In the genomic region with DNA sequence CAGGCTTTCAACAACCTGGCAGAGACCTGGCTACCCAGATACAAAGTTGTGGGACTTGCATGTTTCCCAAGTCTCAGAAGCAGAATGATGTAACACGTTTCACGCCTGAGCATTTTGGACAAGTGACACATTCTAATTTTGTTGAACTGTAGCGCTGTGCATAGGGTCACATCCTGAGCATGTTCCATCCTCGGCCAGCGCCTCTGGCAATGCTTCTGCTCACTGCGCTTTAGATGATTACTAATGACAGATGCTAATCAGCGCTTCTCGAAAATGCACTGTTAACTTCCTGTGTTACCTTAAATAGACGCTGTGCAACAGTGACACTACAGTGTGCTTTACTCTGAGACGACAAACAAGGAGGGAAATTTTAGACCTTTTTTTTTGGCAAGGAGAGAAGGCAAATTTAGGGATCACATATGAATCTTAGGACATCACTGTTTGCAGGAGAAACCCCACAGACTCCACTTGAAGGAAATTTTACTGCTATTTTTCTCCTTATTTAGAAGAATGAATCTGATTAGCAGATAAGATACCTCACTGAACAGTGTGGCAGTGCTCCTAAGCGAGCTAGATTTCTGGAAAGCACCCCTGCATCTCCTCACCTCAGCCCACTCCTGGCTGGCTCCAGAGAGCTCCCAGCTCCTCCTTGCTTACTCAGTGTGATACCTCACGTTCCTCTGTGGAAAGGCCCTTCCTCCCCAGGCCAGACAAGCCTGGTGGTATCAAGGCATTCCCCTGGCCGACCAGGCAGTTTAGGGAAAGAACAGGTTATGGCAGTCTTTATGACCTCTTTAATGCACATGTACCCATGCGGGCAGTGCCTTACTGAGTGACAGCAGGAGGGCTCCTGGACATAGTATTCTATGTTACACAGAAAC, we compare ENCODE assay signal across 15 mouse cellular contexts. TPM values are rescaled to one million over a fixed set of nuclear protein-coding genes. Genes with fewer than 3 reads are reported as not detected.
A peak's percentile ranks its signal among the peaks of the same experiment; 100 is the strongest.
DNase-seq lines count a peak whose midpoint lies in the region; ATAC-seq and TF ChIP-seq lines count a peak whose summit lies in the region.
"Had no signal": no experiment of that assay in that cellular context is flagged by ENCODE, and none has a peak within 500 bp of the region (broad histone marks: within the 10 kb centered on the region; RNA-seq: fewer than 3 reads in every experiment).

No protein-coding gene starts in this region.

- no peak for TF ChIP-seq CTCF in liver, postnatal 0 days (IDR thresholded peaks at IDR 0.05; ENCODE audit: low read depth)

- WGBS in liver, postnatal 0 days (ENCODE audit: insufficient replicate concordance), result 47% methylated on average over 14 of the region's 14 CpGs

- no peak overlapping the region for H3K9ac ChIP-seq in liver, postnatal 0 days (replicated peaks)

- no peaks in the 10 kb centered on the region for H3K9me3 ChIP-seq in liver, postnatal 0 days (ENCODE audit: low read length)

- no peak overlapping the region for H3K4me3 ChIP-seq in liver, postnatal 0 days (ENCODE audit: low read depth, low read length)

- no peaks in the 10 kb centered on the region for H3K4me1 ChIP-seq in liver, postnatal 0 days (ENCODE audit: insufficient read depth)

- TF ChIP-seq EP300 in liver, postnatal 0 days (IDR thresholded peaks at IDR 0.05; ENCODE audit: low read depth), result no peak

- H3K4me2 ChIP-seq in liver, postnatal 0 days (ENCODE audit: low read depth, low read length), result no peak overlapping the region
- H3K4me2 ChIP-seq: liver, embryonic 11.5 days; midbrain, embryonic 11.5 days had no signal

- DNase-seq in cerebellum, adult 18-20 months, result peak; percentile 7 to 9
- no peak for DNase-seq in cerebellum, postnatal 4 days (ENCODE audit: low spot score in 2 of 2)
- peak; percentile 31 for DNase-seq in retina, postnatal 1 day
- DNase-seq in retina, embryonic 14.5 days (ENCODE audit: low spot score), result no peak
- peak; percentile 32 to 69 for DNase-seq in left cerebral cortex, adult 9 months (ENCODE audit: low spot score in 2 of 2)
- peak; percentile 41 for DNase-seq in telencephalon, adult 2 months (ENCODE audit: low read depth, low spot score)
- DNase-seq in liver, postnatal 0 days, result no peak
- DNase-seq in adrenal gland, postnatal 36 days, result no peak
- DNase-seq: heart, postnatal 14 days; kidney, postnatal 10 days had no signal

- H3K36me3 ChIP-seq in liver, postnatal 0 days (replicated peaks; ENCODE audit: insufficient read depth, low read length), result peaks cover 11% of the 10 kb centered on the region

- no peak overlapping the region for H3K27ac ChIP-seq in liver, postnatal 0 days (ENCODE audit: low read depth)

- ATAC-seq in liver, postnatal 0 days, result no peak
- ATAC-seq: forebrain, embryonic 14.5 days had no signal

- H3K27me3 ChIP-seq in liver, postnatal 0 days (ENCODE audit: insufficient read depth, low read length), result no peaks in the 10 kb centered on the region

RNA-seq across cellular contexts. Expression of a gene that starts 28.5 kb away (rescaled TPM):
- polyA plus RNA-seq in liver, postnatal 0 days (2015; fragmentation: Nextera tagmentation; extraction: Ambion mirVana), result not detected in 2 replicates
- not detected for total RNA-seq in adrenal gland, postnatal 36 days (2021)
- total RNA-seq: heart, postnatal 14 days had no signal
- polyA plus RNA-seq: cortical plate, adult 2 months; forebrain, embryonic 14.5 days; liver, embryonic 11.5 days; midbrain, embryonic 11.5 days; neural tube, embryonic 14.5 days had no signal

RNA-seq across cellular contexts. Expression of a gene that starts 44.1 kb away (rescaled TPM):
- polyA plus RNA-seq in liver, postnatal 0 days (2015; fragmentation: Nextera tagmentation; extraction: Ambion mirVana), result 9.7 and 11.1 TPM in 2 replicates
- 10 to 100 TPM; 12.1 to 17.1 TPM for total RNA-seq in adrenal gland, postnatal 36 days (2021)

RNA-seq across cellular contexts. Expression of a gene that starts 44.6 kb away (rescaled TPM):
- 0.28 TPM in 1 of 2 replicates, not detected in the other for polyA plus RNA-seq in liver, postnatal 0 days (2015; fragmentation: Nextera tagmentation; extraction: Ambion mirVana)
- total RNA-seq in adrenal gland, postnatal 36 days (2021), result not detected
- total RNA-seq: heart, postnatal 14 days had no signal
- polyA plus RNA-seq: cortical plate, adult 2 months had no signal

RNA-seq across cellular contexts. Expression of a gene that starts 57.6 kb away (rescaled TPM):
- polyA plus RNA-seq in liver, postnatal 0 days (2015; fragmentation: Nextera tagmentation; extraction: Ambion mirVana), result not detected in 2 replicates
- not detected for total RNA-seq in adrenal gland, postnatal 36 days (2021)
- total RNA-seq: heart, postnatal 14 days had no signal
- polyA plus RNA-seq: forebrain, embryonic 14.5 days; liver, embryonic 11.5 days; midbrain, embryonic 11.5 days; neural tube, embryonic 14.5 days had no signal

Comparison
In these comparisons a context has a peak if more than half of its experiments do, and no peak if none do; other contexts are left out.
1. DNase-seq: peak in cerebellum, adult 18-20 months (2 of 2), retina, postnatal 1 day (single experiment), left cerebral cortex, adult 9 months (2 of 2) and telencephalon, adult 2 months (single experiment); none in cerebellum, postnatal 4 days (0 of 2), retina, embryonic 14.5 days (single experiment), liver, postnatal 0 days (single experiment) and adrenal gland, postnatal 36 days (0 of 2).